Mouse (Mus musculus) lung, embryonic 16.5 days (tissue): ENCODE measurements around the gene Kalrn. TPM values are rescaled to one million over a fixed set of nuclear protein-coding genes. Genes with fewer than 3 reads are reported as not detected.

Experiments used
- ATAC-seq: fragments of 200-750 bp; cut with Nextera tagmentation; 2 replicates; pipeline ENCODE4 v1.8.0; 2017; ENCODE audit warnings: low read depth, mild to moderate bottlenecking, moderate library complexity
- H3K27ac ChIP-seq: fragments of 300-500 bp; sonication (generic); 2 replicates; pipeline ENCODE4 v1.5.1; 2014; ENCODE audit warnings: mild to moderate bottlenecking, control low read depth, low read length
- H3K27me3 ChIP-seq: fragments of 300-500 bp; sonication (generic); 2 replicates; pipeline ENCODE4 v1.6.1; 2014; ENCODE audit warnings: low read depth, low read length, mixed read lengths; ENCODE audit not compliant: control insufficient read depth, insufficient read depth
- H3K36me3 ChIP-seq: fragments of 300-500 bp; sonication (generic); 2 replicates; pipeline ENCODE4 v1.6.1; 2014; ENCODE audit warnings: low read length; ENCODE audit not compliant: control insufficient read depth, insufficient read depth
- H3K4me1 ChIP-seq: fragments of 300-500 bp; sonication (generic); replicated peaks from 2 replicates; pipeline ENCODE4 v1.6.1; 2014; ENCODE audit warnings: low read length, mixed read lengths; ENCODE audit not compliant: control insufficient read depth, insufficient read depth
- H3K4me2 ChIP-seq: fragments of 300-500 bp; sonication (generic); 2 replicates; pipeline ENCODE4 v1.6.1; 2014; ENCODE audit warnings: low read depth, low read length, control low read depth
- H3K4me3 ChIP-seq: fragments of 300-500 bp; sonication (generic); 2 replicates; pipeline ENCODE4 v1.5.1; 2014; ENCODE audit warnings: mild to moderate bottlenecking, low read length, control low read depth
- H3K9ac ChIP-seq: fragments of 300-500 bp; sonication (generic); 2 replicates; pipeline ENCODE4 v1.6.1; 2014; ENCODE audit warnings: low read length, control low read depth
- H3K9me3 ChIP-seq: fragments of 300-500 bp; sonication (generic); 2 replicates; pipeline ENCODE4 v1.6.1; 2016; ENCODE audit warnings: low read length; ENCODE audit not compliant: control insufficient read depth
- WGBS: fragments of 180-500 bp; shearing (Covaris S2); extraction: QIAGEN DNeasy Blood & Tissue Kit; methylation state at CpG from one replicate; pipeline ENCODE4 v1.1.7; 2014; 5-methylcytosine and 5-hydroxymethylcytosine counted together
- polyA plus RNA-seq: library from polyadenylated mRNA; unstranded; fragments of >200 nt; fragmentation: Nextera tagmentation; extraction: Ambion mirVana; gene quantifications from 2 replicates; pipeline ENCODE4 v1.2.1, GENCODE M21; 2015

Kalrn gene
- polyA plus RNA-seq, 1 experiment from 2014 or later = 16.8 TPM

GRCm38 (mm10) chr16:34344895-34345876 lies 228.1 kb downstream of the Kalrn start:
- H3K27me3 ChIP-seq = no peaks in the 10 kb centered on the region
- no peak overlapping the region for H3K9ac ChIP-seq
- no peaks in the 10 kb centered on the region for H3K36me3 ChIP-seq
- H3K9me3 ChIP-seq = no peaks in the 10 kb centered on the region
- no peak overlapping the region for H3K4me2 ChIP-seq
- no peak overlapping the region for H3K4me3 ChIP-seq
- no peak overlapping the region for H3K27ac ChIP-seq
- peaks cover 4% of the 10 kb centered on the region; the same call in 1 of the 2 replicates for H3K4me1 ChIP-seq
- WGBS = 75% methylated on average over 8 of the region's 8 CpGs
- no peak for ATAC-seq

- Histone ChIP-seq H3K36me3 (no peaks in the 10 kb centered on the region), H3K27ac (no peak overlapping the region), H3K9me3 (no peaks in the 10 kb centered on the region), H3K4me1 (peaks cover 4% of the 10 kb centered on the region; the same call in 1 of the 2 replicates), H3K4me3 (no peak overlapping the region), H3K9ac (no peak overlapping the region), H3K27me3 (no peaks in the 10 kb centered on the region), H3K4me2 (no peak overlapping the region)
- no peak for ATAC-seq
- 36% methylated on average over 1 of the region's 1 CpGs for WGBS
Observed at GRCm38 (mm10) chr16:34343968-34344367, 229.4 kb downstream of the Kalrn start.

- ATAC-seq = no peak
- Histone ChIP-seq H3K4me1 (peaks cover 4% of the 10 kb centered on the region; the same call in 1 of the 2 replicates), H3K4me2 (no peak overlapping the region), H3K9ac (no peak overlapping the region), H3K27ac (no peak overlapping the region), H3K27me3 (no peaks in the 10 kb centered on the region), H3K36me3 (no peaks in the 10 kb centered on the region), H3K9me3 (no peaks in the 10 kb centered on the region), H3K4me3 (no peak overlapping the region)
- 76% methylated on average over 4 of the region's 4 CpGs for WGBS
Observed at GRCm38 (mm10) chr16:34343161-34343560, 230.2 kb downstream of the Kalrn start.

DNA sequence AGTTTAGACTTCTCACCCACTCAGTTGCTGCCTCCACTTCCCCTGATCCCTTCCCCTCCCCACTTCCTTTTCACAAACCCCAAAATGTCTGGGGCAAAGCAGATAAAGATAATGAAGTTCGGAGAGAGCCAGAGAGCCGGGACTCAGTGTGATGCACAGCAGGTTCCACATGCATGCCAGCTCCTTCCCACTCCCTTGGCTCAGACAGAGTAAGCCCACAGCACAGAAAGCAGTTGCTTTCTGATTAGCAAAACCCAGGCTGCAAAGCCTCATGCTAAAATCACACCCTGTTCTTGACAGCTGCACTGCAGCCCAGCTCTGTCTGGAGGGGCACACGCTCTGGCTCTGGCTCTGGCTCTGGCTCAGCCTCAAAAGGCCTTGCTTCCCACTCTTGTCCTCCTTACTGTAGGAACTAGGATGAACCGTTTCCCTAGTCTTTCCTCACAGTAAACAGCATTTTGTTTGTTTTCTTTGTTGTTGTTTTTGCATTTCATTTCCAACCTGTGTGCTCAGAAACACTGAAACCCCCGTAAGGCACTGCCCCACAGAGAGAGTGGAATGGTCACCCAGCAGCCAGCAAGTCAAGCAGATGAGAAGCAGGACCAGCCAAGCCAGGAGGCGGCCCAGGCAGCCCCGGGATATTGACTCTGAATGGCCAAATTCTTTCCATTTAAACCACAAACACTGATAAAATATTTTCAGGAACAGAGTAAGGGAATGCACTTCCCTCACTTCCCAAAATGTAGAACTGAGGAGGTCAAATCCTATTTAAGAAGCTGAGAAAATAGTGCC lies 230.8 kb downstream of the Kalrn start:
- Histone ChIP-seq H3K27me3 (no peaks in the 10 kb centered on the region), H3K9ac (no peak overlapping the region), H3K4me1 (no peaks in the 10 kb centered on the region; the same call in 1 of the 2 replicates), H3K4me3 (no peak overlapping the region), H3K36me3 (no peaks in the 10 kb centered on the region), H3K4me2 (no peak overlapping the region), H3K9me3 (no peaks in the 10 kb centered on the region), H3K27ac (no peak overlapping the region)
- WGBS = 59% methylated on average over 7 of the region's 7 CpGs
- peak; percentile 38; the same call in 1 of the 2 replicates for ATAC-seq

GRCm38 (mm10) chr16:34334919-34335318 lies 238.4 kb downstream of the Kalrn start:
- H3K9me3 ChIP-seq = no peaks in the 10 kb centered on the region
- WGBS = 44% methylated on average over 4 of the region's 4 CpGs
- H3K36me3 ChIP-seq = no peaks in the 10 kb centered on the region
- no peak overlapping the region for H3K4me3 ChIP-seq
- H3K27me3 ChIP-seq = no peaks in the 10 kb centered on the region
- no peak overlapping the region for H3K27ac ChIP-seq
- no peak overlapping the region for H3K4me2 ChIP-seq
- peak; percentile 53 for ATAC-seq
- H3K9ac ChIP-seq = no peak overlapping the region
- peaks cover 6% of the 10 kb centered on the region; the same call in 1 of the 2 replicates for H3K4me1 ChIP-seq

GRCm38 (mm10) chr16:34331630-34332029 lies 241.7 kb downstream of the Kalrn start:
- Histone ChIP-seq H3K4me3 (no peak overlapping the region), H3K9ac (no peak overlapping the region), H3K36me3 (no peaks in the 10 kb centered on the region), H3K4me2 (no peak overlapping the region), H3K27me3 (no peaks in the 10 kb centered on the region), H3K4me1 (peaks cover 6% of the 10 kb centered on the region; the same call in 1 of the 2 replicates), H3K27ac (no peak overlapping the region), H3K9me3 (no peaks in the 10 kb centered on the region)
- peak; percentile 78 for ATAC-seq
- WGBS = 40% methylated on average over 5 of the region's 5 CpGs

DNA sequence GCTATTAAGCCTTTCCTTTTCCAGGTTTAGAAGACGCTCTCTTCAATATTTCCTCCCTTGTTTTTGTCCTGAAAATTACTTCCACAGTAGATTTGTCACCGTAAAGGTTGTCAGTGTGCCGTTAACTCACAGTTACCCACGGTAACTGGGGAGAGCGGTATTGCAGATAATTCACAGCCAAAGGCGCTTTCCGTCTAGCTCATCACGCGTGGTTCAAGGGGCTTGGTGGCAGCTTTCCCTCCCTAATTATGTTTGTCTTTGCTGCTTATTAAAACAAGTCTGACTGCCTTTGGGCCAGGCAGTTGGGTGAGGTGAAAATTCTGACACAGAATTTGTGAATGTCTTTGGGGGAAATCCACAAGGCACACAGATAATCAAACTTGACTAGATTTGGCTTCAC lies 243.5 kb downstream of the Kalrn start:
- 66% methylated on average over 9 of the region's 9 CpGs for WGBS
- Histone ChIP-seq H3K4me1 (peaks cover 5% of the 10 kb centered on the region; the same call in 1 of the 2 replicates), H3K9me3 (no peaks in the 10 kb centered on the region), H3K4me3 (no peak overlapping the region), H3K27me3 (no peaks in the 10 kb centered on the region), H3K9ac (no peak overlapping the region), H3K27ac (no peak overlapping the region), H3K36me3 (no peaks in the 10 kb centered on the region), H3K4me2 (no peak overlapping the region)
- no peak for ATAC-seq

DNA sequence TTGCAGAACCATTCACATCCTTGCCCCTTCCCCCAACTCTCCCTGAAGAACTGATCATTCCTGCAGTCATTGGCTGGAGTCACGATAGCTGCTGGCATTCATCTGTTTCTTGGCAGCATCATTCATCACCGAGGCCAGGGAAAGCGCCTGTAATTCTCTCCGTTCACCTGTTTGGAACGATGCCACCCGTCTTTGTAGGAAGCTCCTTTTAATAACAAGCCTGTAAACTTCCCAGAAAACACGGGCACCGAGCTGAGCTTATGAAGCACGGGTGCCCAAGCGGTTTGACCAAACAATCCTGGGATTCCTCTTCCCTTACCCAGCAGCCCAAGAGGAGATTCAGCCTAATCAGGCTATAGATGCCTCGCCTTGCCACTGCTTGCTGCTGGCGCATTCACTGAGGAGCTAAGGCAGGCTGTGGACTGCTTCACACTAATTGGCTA lies 243.9 kb downstream of the Kalrn start:
- no peaks in the 10 kb centered on the region for H3K9me3 ChIP-seq
- H3K27ac ChIP-seq = no peak overlapping the region
- H3K4me3 ChIP-seq = no peak overlapping the region
- H3K4me1 ChIP-seq = peaks cover under 1% of the 10 kb centered on the region; the same call in 1 of the 2 replicates
- no peaks in the 10 kb centered on the region for H3K27me3 ChIP-seq
- 43% methylated on average over 12 of the region's 12 CpGs for WGBS
- no peak overlapping the region for H3K4me2 ChIP-seq
- no peak for ATAC-seq
- H3K9ac ChIP-seq = no peak overlapping the region
- H3K36me3 ChIP-seq = no peaks in the 10 kb centered on the region

DNA sequence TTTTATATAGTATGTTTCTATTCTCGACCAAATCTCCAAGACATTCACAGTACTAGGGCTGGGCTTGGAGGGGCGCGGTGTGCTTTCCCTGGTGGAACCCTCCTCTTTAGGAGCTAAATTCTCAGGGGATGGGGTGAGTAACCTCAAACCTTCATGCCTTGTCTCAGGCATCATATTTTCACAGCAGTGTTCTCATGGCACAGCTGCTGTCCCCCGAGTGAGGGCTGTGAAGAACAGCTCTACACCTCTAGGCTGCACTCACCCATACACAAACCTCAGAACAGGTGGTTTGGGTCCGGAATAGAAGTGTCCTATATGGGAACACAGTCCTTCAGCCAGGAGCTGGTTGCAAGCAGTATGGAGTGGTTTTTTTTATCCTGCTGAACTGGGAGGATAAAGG lies 245.4 kb downstream of the Kalrn start:
- no peak for ATAC-seq
- no peak overlapping the region for H3K9ac ChIP-seq
- H3K9me3 ChIP-seq = no peaks in the 10 kb centered on the region
- 65% methylated on average over 5 of the region's 5 CpGs for WGBS
- H3K4me3 ChIP-seq = no peak overlapping the region
- no peaks in the 10 kb centered on the region; the same call in 1 of the 2 replicates for H3K4me1 ChIP-seq
- H3K4me2 ChIP-seq = no peak overlapping the region
- H3K36me3 ChIP-seq = no peaks in the 10 kb centered on the region
- H3K27me3 ChIP-seq = no peaks in the 10 kb centered on the region
- H3K27ac ChIP-seq = no peak overlapping the region
